Mouse (Mus musculus): ENCODE data around the gene Ypel3.
"Not testable (repeated sequence)": the region's sequence is repeated elsewhere in the genome, so short reads cannot be mapped to it uniquely, and the experiment has no call there.

Ypel3 gene

GRCm38 (mm10) chr7:126766201-126766600, 10.6 kb upstream of the Ypel3 start, which contains the start of gene Gdpd3:
Gdpd3 (plus strand) TSS chr7:126766334.
- in situ Hi-C loops (cut with MboI, MseI), result no loop called here

GRCm38 (mm10) chr7:126767001-126767400, 9.8 kb upstream of the Ypel3 start:
- in situ Hi-C loops (cut with MboI, MseI), result no loop called here

GRCm38 (mm10) chr7:126770784-126771183, 6.0 kb upstream of the Ypel3 start:
- in situ Hi-C loops (cut with MboI, MseI), result no loop called here

- in situ Hi-C loops (cut with MboI, MseI), result no loop called here
These were observed 3.4 kb upstream of the Ypel3 start for GRCm38 (mm10) chr7:126773351-126773750.

- in situ Hi-C loops (cut with MboI, MseI), result no loop called here
These were observed 2.3 kb upstream of the Ypel3 start for GRCm38 (mm10) chr7:126774463-126774862.

- in situ Hi-C loops (cut with MboI, MseI), result no loop called here
These were observed 1.4 kb upstream of the Ypel3 start for GRCm38 (mm10) chr7:126775185-126775977.

- in situ Hi-C loops (cut with MboI, MseI), result no loop called here
These were observed 849 bp upstream of the Ypel3 start for GRCm38 (mm10) chr7:126775978-126776234.

GRCm38 (mm10) chr7:126777476-126777875, 721 bp downstream of the Ypel3 start:
- in situ Hi-C loops (cut with MboI, MseI), result no loop called here

- in situ Hi-C loops (cut with MboI, MseI), result no loop called here
These were observed 1.4 kb downstream of the Ypel3 start for GRCm38 (mm10) chr7:126778147-126778546.

GRCm38 (mm10) chr7:126779101-126779500, 2.3 kb downstream of the Ypel3 start:
- in situ Hi-C loops (cut with MboI, MseI), result not testable (repeated sequence)

- in situ Hi-C loops (cut with MboI, MseI), result no loop called here
These were observed 3.5 kb downstream of the Ypel3 start for GRCm38 (mm10) chr7:126779983-126780970.

- in situ Hi-C loops (cut with MboI, MseI), result no loop called here
These were observed 4.3 kb downstream of the Ypel3 start, which contains the start of gene Tbx6 for GRCm38 (mm10) chr7:126780971-126781635. Tbx6 (plus strand) TSS chr7:126781483.

- in situ Hi-C loops (cut with MboI, MseI), result no loop called here
These were observed 5.1 kb downstream of the Ypel3 start for GRCm38 (mm10) chr7:126781661-126782370.

- in situ Hi-C loops (cut with MboI, MseI), result no loop called here
These were observed 5.9 kb downstream of the Ypel3 start for GRCm38 (mm10) chr7:126782693-126783092.

GRCm38 (mm10) chr7:126784469-126784868, 7.7 kb downstream of the Ypel3 start:
- in situ Hi-C loops (cut with MboI, MseI), result no loop called here

GRCm38 (mm10) chr7:126785056-126785455, 8.3 kb downstream of the Ypel3 start:
- in situ Hi-C loops (cut with MboI, MseI), result no loop called here

GRCm38 (mm10) chr7:126786142-126786541, 9.4 kb downstream of the Ypel3 start:
- in situ Hi-C loops (cut with MboI, MseI), result no loop called here

GRCm38 (mm10) chr7:126789141-126789540, 12.4 kb downstream of the Ypel3 start:
- in situ Hi-C loops (cut with MboI, MseI), result no loop called here

- in situ Hi-C loops (cut with MboI, MseI), result no loop called here
These were observed 15.3 kb downstream of the Ypel3 start, which contains the start of gene Ppp4c for GRCm38 (mm10) chr7:126791851-126792720. Ppp4c (minus strand) TSS chr7:126792496.

- in situ Hi-C loops (cut with MboI, MseI), result no loop called here
These were observed 16.1 kb downstream of the Ypel3 start for GRCm38 (mm10) chr7:126792721-126793443.

Measured in T-helper 1 cell (primary cell).